Mouse (Mus musculus): ENCODE measurements around the gene Iqgap1. TPM values are rescaled to one million over a fixed set of nuclear protein-coding genes. Genes with fewer than 3 reads are reported as not detected.
A peak's percentile ranks its signal among the peaks of the same experiment; 100 is the strongest.
"Not testable (repeated sequence)": the region's sequence is repeated elsewhere in the genome, so short reads cannot be mapped to it uniquely, and the experiment has no call there.

The Iqgap1 gene
- polyA plus RNA-seq, 1 experiment = 27.9 TPM

GRCm38 (mm10) chr7:80775448-80775904 lies 50.3 kb downstream of the Iqgap1 start:
- H3K27ac ChIP-seq (replicated peaks; ENCODE audit: low read depth, low read length) = peak overlapping the region; percentile 46
- H3K4me3 ChIP-seq (ENCODE audit: insufficient read depth, low read depth, low read length) = no peak overlapping the region
- H3K4me1 ChIP-seq (ENCODE audit: control insufficient read depth, insufficient read depth, insufficient read length, low read length) = peaks cover 24% of the 10 kb centered on the region

- peak overlapping the region; percentile 84 for H3K27ac ChIP-seq (replicated peaks; ENCODE audit: low read depth, low read length)
- H3K4me1 ChIP-seq (ENCODE audit: control insufficient read depth, insufficient read depth, insufficient read length, low read length) = peaks cover 24% of the 10 kb centered on the region
- no peak overlapping the region; the same call in 1 of the 2 replicates for H3K4me3 ChIP-seq (ENCODE audit: insufficient read depth, low read depth, low read length)
Measured at GRCm38 (mm10) chr7:80774615-80775447, 50.9 kb downstream of the Iqgap1 start.

GRCm38 (mm10) chr7:80773834-80774614 lies 51.8 kb downstream of the Iqgap1 start:
- Histone ChIP-seq H3K4me3 (ENCODE audit: insufficient read depth, low read depth, low read length) (no peak overlapping the region; the same call in 1 of the 2 replicates), H3K27ac (replicated peaks; ENCODE audit: low read depth, low read length) (peak overlapping the region; percentile 84), H3K4me1 (ENCODE audit: control insufficient read depth, insufficient read depth, insufficient read length, low read length) (peaks cover 24% of the 10 kb centered on the region)

GRCm38 (mm10) chr7:80770466-80770865 lies 55.3 kb downstream of the Iqgap1 start:
- peaks cover 18% of the 10 kb centered on the region for H3K4me1 ChIP-seq (ENCODE audit: control insufficient read depth, insufficient read depth, insufficient read length, low read length)
- H3K27ac ChIP-seq (replicated peaks; ENCODE audit: low read depth, low read length) = peak overlapping the region; percentile 85
- H3K4me3 ChIP-seq (ENCODE audit: insufficient read depth, low read depth, low read length) = no peak overlapping the region

GRCm38 (mm10) chr7:80766861-80767312 lies 58.9 kb downstream of the Iqgap1 start:
- Histone ChIP-seq H3K4me1 (ENCODE audit: control insufficient read depth, insufficient read depth, insufficient read length, low read length) (peaks cover 11% of the 10 kb centered on the region), H3K4me3 (ENCODE audit: insufficient read depth, low read depth, low read length) (no peak overlapping the region), H3K27ac (replicated peaks; ENCODE audit: low read depth, low read length) (no peak overlapping the region)

GRCm38 (mm10) chr7:80766072-80766471 lies 59.7 kb downstream of the Iqgap1 start:
- H3K27ac ChIP-seq (replicated peaks; ENCODE audit: low read depth, low read length) = no peak overlapping the region
- H3K4me3 ChIP-seq (ENCODE audit: insufficient read depth, low read depth, low read length) = no peak overlapping the region
- H3K4me1 ChIP-seq (ENCODE audit: control insufficient read depth, insufficient read depth, insufficient read length, low read length) = peaks cover 11% of the 10 kb centered on the region

- Histone ChIP-seq H3K27ac (replicated peaks; ENCODE audit: low read depth, low read length) (peak overlapping the region; percentile 41), H3K4me3 (ENCODE audit: insufficient read depth, low read depth, low read length) (no peak overlapping the region), H3K4me1 (ENCODE audit: control insufficient read depth, insufficient read depth, insufficient read length, low read length) (peaks cover 6% of the 10 kb centered on the region; the same call in 1 of the 2 replicates)
Measured at GRCm38 (mm10) chr7:80763864-80764437, 61.8 kb downstream of the Iqgap1 start.

- H3K4me3 ChIP-seq (ENCODE audit: insufficient read depth, low read depth, low read length) = no peak overlapping the region
- no peak overlapping the region for H3K27ac ChIP-seq (replicated peaks; ENCODE audit: low read depth, low read length)
- H3K4me1 ChIP-seq (ENCODE audit: control insufficient read depth, insufficient read depth, insufficient read length, low read length) = peaks cover 6% of the 10 kb centered on the region; the same call in 1 of the 2 replicates
Measured at GRCm38 (mm10) chr7:80762297-80762696, 63.5 kb downstream of the Iqgap1 start.

- Histone ChIP-seq H3K27ac (replicated peaks; ENCODE audit: low read depth, low read length) (no peak overlapping the region), H3K4me1 (ENCODE audit: control insufficient read depth, insufficient read depth, insufficient read length, low read length) (no peaks in the 10 kb centered on the region), H3K4me3 (ENCODE audit: insufficient read depth, low read depth, low read length) (no peak overlapping the region)
Measured at GRCm38 (mm10) chr7:80754086-80754485, 71.7 kb downstream of the Iqgap1 start.

- H3K4me3 ChIP-seq (ENCODE audit: insufficient read depth, low read depth, low read length) = no peak overlapping the region
- no peak overlapping the region for H3K27ac ChIP-seq (replicated peaks; ENCODE audit: low read depth, low read length)
- no peaks in the 10 kb centered on the region for H3K4me1 ChIP-seq (ENCODE audit: control insufficient read depth, insufficient read depth, insufficient read length, low read length)
Measured at GRCm38 (mm10) chr7:80753613-80754012, 72.2 kb downstream of the Iqgap1 start.

GRCm38 (mm10) chr7:80749624-80750023 lies 76.2 kb downstream of the Iqgap1 start:
- H3K27ac ChIP-seq (replicated peaks; ENCODE audit: low read depth, low read length) = no peak overlapping the region
- no peak overlapping the region for H3K4me3 ChIP-seq (ENCODE audit: insufficient read depth, low read depth, low read length)
- H3K4me1 ChIP-seq (ENCODE audit: control insufficient read depth, insufficient read depth, insufficient read length, low read length) = no peaks in the 10 kb centered on the region

GRCm38 (mm10) chr7:80749109-80749508 lies 76.7 kb downstream of the Iqgap1 start:
- not testable (repeated sequence) for H3K4me1 ChIP-seq (ENCODE audit: control insufficient read depth, insufficient read depth, insufficient read length, low read length); H3K4me3 ChIP-seq (ENCODE audit: insufficient read depth, low read depth, low read length); H3K27ac ChIP-seq (replicated peaks; ENCODE audit: low read depth, low read length)

- H3K4me3 ChIP-seq (ENCODE audit: insufficient read depth, low read depth, low read length) = no peak overlapping the region
- no peak overlapping the region for H3K27ac ChIP-seq (replicated peaks; ENCODE audit: low read depth, low read length)
- no peaks in the 10 kb centered on the region for H3K4me1 ChIP-seq (ENCODE audit: control insufficient read depth, insufficient read depth, insufficient read length, low read length)
Measured at GRCm38 (mm10) chr7:80747371-80747770, 78.4 kb downstream of the Iqgap1 start.

- Histone ChIP-seq H3K27ac (replicated peaks; ENCODE audit: low read depth, low read length) (no peak overlapping the region), H3K4me1 (ENCODE audit: control insufficient read depth, insufficient read depth, insufficient read length, low read length) (no peaks in the 10 kb centered on the region), H3K4me3 (ENCODE audit: insufficient read depth, low read depth, low read length) (no peak overlapping the region)
Measured at GRCm38 (mm10) chr7:80746166-80746761, 79.5 kb downstream of the Iqgap1 start.

GRCm38 (mm10) chr7:80745746-80746145 lies 80.0 kb downstream of the Iqgap1 start:
- H3K27ac ChIP-seq (replicated peaks; ENCODE audit: low read depth, low read length) = no peak overlapping the region
- H3K4me1 ChIP-seq (ENCODE audit: control insufficient read depth, insufficient read depth, insufficient read length, low read length) = no peaks in the 10 kb centered on the region
- H3K4me3 ChIP-seq (ENCODE audit: insufficient read depth, low read depth, low read length) = no peak overlapping the region
